Mouse (Mus musculus) B cell, adult 67 days (primary cell): ENCODE measurements around the gene Krtap3-2. TPM values are rescaled to one million over a fixed set of nuclear protein-coding genes. Genes with fewer than 3 reads are reported as not detected.

Experiments used
- total RNA-seq, 2 experiments: library from RNA; stranded (reverse); gene quantifications; 4 replicates each; pipeline ENCODE4 v1.2.4; 2023

Krtap3-2 gene
- total RNA-seq, result not detected

DNA sequence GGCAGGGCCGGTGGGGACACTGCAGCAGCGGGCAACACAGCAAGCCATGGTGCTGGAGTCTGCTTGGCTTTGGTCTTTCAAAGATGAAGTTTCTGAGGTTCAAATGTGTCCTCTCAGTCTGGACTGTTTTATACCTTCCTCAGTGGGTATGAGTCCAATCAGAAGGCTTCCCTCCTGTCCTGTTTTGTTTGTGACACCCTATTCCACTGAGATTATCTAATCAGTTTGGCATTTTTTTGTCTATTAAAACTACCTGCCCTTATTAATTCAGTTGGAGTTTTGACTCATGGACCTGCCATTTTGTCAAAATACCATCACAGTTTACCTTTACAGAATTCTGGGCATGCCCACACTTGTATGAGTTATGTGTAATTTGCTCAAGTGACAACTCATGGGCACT is at the start of gene Krtap3-2:
Gene Krtap3-2 (minus strand): TSS at position 101 of the 400 bp plus-strand sequence.

GRCm38 (mm10) chr11:99603208-99603607 is 46.6 kb upstream of the Krtap3-2 start, which contains the start of gene Gm11938:
TSS of gene Gm11938 (minus strand) at chr11:99603308.

DNA sequence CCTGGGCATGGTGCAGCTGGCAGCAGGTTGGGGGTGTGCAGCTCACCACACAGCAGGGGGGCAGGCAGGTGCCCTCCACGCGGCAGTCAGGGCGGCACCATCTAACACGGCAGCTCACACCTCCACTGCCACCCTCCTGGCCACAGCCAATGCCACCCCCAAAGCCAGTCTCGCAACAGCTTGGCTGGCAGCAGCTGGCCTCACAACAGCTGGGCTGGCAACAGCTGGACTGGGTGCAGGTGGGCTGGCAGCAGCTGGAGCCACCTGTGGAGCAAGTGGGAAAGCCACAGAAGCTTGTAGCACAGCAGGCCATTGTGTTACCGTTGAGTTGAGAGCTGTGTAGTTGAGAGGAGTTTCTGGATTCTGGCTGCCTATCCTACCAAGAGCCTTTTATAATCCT is 41.1 kb upstream of the Krtap3-2 start, which contains the start of gene Krtap9-3:
Gene Krtap9-3 (minus strand): TSS at position 364 of the 400 bp plus-strand sequence.

DNA sequence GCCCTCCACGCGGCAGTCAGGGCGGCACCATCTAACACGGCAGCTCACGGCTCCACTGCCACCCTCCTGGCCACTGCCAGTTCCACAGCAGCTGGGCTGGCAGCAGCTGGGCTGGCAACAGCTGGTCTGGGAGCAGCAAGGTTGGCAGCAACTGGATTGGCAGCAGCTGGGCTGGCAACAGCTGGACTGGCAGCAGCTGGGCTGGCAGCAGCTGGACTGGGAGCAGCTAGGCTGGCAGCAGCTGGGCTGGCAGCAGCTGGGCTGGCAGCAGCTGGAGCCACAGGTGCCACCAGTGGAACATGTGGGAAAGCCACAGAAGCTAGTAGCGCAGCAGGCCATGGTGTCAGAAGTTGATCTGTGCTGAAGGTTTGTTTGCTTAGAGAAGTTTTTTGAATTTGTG is 34.3 kb upstream of the Krtap3-2 start, which contains the start of gene Krtap1-3:
Gene Krtap1-3 (minus strand): TSS at position 359 of the 400 bp plus-strand sequence.

DNA sequence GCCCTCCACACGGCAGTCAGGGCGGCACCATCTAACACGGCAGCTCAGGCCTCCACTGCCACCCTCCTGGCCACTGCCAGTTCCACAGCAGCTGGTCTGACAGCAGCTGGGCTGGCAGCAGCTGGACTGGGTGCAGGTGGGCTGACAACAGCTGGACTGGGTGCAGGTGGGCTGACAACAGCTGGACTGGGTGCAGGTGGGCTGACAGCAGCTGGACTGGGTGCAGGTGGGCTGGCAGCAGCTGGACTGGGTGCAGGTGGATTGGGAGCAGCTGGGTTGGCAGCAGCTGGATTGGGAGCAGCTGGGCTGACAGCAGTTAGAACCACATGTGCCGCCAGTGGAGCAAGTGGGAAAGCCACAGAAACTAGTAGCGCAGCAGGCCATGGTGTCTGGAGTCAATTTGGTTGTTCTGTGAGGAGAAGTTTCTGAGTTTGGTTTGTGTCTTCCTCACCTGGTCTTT is 26.6 kb upstream of the Krtap3-2 start, which contains the start of gene Krtap1-4:
Gene Krtap1-4 (minus strand): TSS at position 410 of the 460 bp plus-strand sequence.

DNA sequence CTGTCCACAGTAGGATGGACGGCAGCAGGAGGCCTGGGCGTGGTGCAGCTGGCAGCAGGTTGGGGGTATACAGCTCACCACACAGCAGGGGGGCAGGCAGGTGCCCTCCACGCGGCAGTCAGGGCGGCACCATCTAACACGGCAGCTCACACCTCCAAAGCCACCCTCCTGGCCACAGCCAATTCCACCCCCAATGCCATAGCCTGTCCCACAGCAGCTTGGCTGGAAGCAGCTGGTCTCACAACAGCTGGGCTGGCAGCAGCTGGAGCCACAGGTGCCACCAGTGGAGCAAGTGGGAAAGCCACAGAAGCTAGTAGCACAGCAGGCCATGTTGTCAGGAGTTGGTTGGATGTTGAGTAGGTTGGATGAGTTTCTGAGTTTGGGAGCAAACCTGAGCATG is 24.0 kb upstream of the Krtap3-2 start, which contains the start of gene Krtap1-5:
Gene Krtap1-5 (minus strand): TSS at position 381 of the 400 bp plus-strand sequence.

DNA sequence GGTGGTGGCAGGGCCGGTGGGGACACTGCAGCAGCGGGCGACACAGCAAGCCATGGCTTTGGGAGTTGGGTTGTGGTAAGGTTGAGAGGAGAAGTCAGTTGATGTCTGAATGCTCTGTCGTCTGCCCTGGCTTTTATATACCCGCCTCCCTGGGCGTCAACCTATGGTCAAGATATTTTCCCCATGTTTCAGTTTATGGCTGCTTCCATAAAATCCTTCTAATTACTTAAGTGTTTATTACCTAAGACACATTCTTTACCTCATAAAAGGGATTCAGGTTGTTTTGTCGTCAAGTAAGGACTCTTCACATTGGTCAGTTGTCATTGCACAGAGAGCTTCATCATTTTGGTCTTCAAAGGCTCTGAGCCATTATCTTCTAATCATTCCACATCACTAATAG is 9.9 kb upstream of the Krtap3-2 start, which contains the start of gene Krtap3-1:
Gene Krtap3-1 (minus strand): TSS at position 101 of the 400 bp plus-strand sequence.

GRCm38 (mm10) chr11:99559366-99559765 is 2.7 kb upstream of the Krtap3-2 start, which contains the start of gene Gm11939:
TSS of gene Gm11939 (minus strand) at chr11:99559466.

DNA sequence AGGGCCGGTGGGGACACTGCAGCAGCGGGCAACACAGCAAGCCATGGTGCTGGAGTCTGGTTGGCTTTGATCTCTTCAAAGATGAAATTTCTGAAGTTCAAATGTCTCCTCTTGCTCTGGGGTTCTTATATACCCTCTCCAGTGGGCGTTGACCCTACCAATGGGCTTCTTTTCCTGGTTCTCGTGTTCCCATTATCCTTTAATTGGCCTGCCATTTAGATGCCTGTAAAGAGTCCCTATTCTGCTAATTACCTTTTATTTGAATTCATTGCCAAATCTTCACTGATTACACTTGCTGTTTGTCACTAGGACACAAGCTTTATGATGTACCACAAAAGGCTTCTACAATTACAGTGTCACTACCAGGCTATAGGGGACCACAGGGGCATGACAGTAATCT is 5.9 kb downstream of the Krtap3-2 start, which contains the start of gene Krtap3-3:
Gene Krtap3-3 (minus strand): TSS at position 101 of the 400 bp plus-strand sequence.

GRCm38 (mm10) chr11:99521288-99521860 is 35.3 kb downstream of the Krtap3-2 start, which contains the start of gene Krt39:
TSS of gene Krt39 (minus strand) at chr11:99521338.

Other genes starting within 250 kb of the Krtap3-2 start
- gene Krt25, start 233.9 kb downstream of the Krtap3-2 start, total RNA-seq, result not detected
- not detected for gene Krt26, start 218.9 kb downstream of the Krtap3-2 start, total RNA-seq
- gene Krt27, start 205.7 kb downstream of the Krtap3-2 start, total RNA-seq, result not detected
- gene Krt28, start 181.9 kb downstream of the Krtap3-2 start, total RNA-seq, result not detected
- 1 to 10 TPM; 1.5 to 3.2 TPM for gene Krt10, start 167.5 kb downstream of the Krtap3-2 start, total RNA-seq
- not detected for gene Krt12, start 134.6 kb downstream of the Krtap3-2 start, total RNA-seq
- not detected for gene Krt20, start 118.7 kb downstream of the Krtap3-2 start, total RNA-seq
- not detected for gene Krt23, start 63.7 kb downstream of the Krtap3-2 start, total RNA-seq
- gene Krt39, start 35.5 kb downstream of the Krtap3-2 start, total RNA-seq, result not detected
- not detected for gene Krt40, start 13.7 kb downstream of the Krtap3-2 start, total RNA-seq
- gene Krtap3-3, start 6.0 kb downstream of the Krtap3-2 start, total RNA-seq, result not detected
- gene Gm11939, start 2.6 kb upstream of the Krtap3-2 start, total RNA-seq, result not detected
- gene Krtap3-1, start 9.8 kb upstream of the Krtap3-2 start, total RNA-seq, result not detected
- gene Krtap1-5, start 24.2 kb upstream of the Krtap3-2 start, total RNA-seq, result not detected
- gene Krtap1-4, start 26.8 kb upstream of the Krtap3-2 start, total RNA-seq, result not detected
- gene Krtap1-3, start 34.5 kb upstream of the Krtap3-2 start, total RNA-seq, result not detected
- gene Krtap9-3, start 41.3 kb upstream of the Krtap3-2 start, total RNA-seq, result not detected
- gene Gm11938, start 46.5 kb upstream of the Krtap3-2 start, total RNA-seq, result not detected
- gene Gm11937, start 53.3 kb upstream of the Krtap3-2 start, total RNA-seq, result not detected
- gene Krtap2-4, start 58.0 kb upstream of the Krtap3-2 start, total RNA-seq, result not detected
- not detected for gene Gm11562, start 63.6 kb upstream of the Krtap3-2 start, total RNA-seq
- gene Krtap4-1, start 71.4 kb upstream of the Krtap3-2 start, total RNA-seq, result not detected
- gene Krtap4-2, start 78.2 kb upstream of the Krtap3-2 start, total RNA-seq, result not detected
- gene Krtap4-7, start 87.2 kb upstream of the Krtap3-2 start, total RNA-seq, result not detected
- not detected for gene Gm11555, start 93.4 kb upstream of the Krtap3-2 start, total RNA-seq
- gene Gm11563, start 102.1 kb upstream of the Krtap3-2 start, total RNA-seq, result not detected
- gene Krtap4-6, start 109.1 kb upstream of the Krtap3-2 start, total RNA-seq, result not detected
- not detected for gene Gm14190, start 133.9 kb upstream of the Krtap3-2 start, total RNA-seq
- gene Gm14180, start 177.4 kb upstream of the Krtap3-2 start, total RNA-seq, result not detected
- not detected for gene Gm11595, start 216.1 kb upstream of the Krtap3-2 start, total RNA-seq
- not detected for gene Krtap4-8, start 223.9 kb upstream of the Krtap3-2 start, total RNA-seq
- not detected for gene Krtap4-9, start 228.3 kb upstream of the Krtap3-2 start, total RNA-seq
- not detected for gene Gm11596, start 236.6 kb upstream of the Krtap3-2 start, total RNA-seq
- not detected for gene Gm11569, start 242.1 kb upstream of the Krtap3-2 start, total RNA-seq
- not detected for gene Gm11554, start 247.6 kb upstream of the Krtap3-2 start, total RNA-seq